Mouse (Mus musculus) C2C12 (cell line): ENCODE measurements around the gene Auts2.

Source experiments
- CEBPB ChIP-seq: IDR thresholded peaks from one replicate; pipeline ENCODE4 v1.6.1; 2011; ENCODE audit warnings: low read depth, mild to moderate bottlenecking, control low read depth, moderate library complexity
- CTCF ChIP-seq: IDR thresholded peaks from one replicate; pipeline ENCODE4 v1.5.1; 2011; ENCODE audit not compliant: control insufficient read depth, insufficient read depth, insufficient read length
- FOSL1 ChIP-seq: IDR thresholded peaks from one replicate; pipeline ENCODE4 v1.8.0; 2011; ENCODE audit warnings: mild to moderate bottlenecking, low read length; ENCODE audit not compliant: poor library complexity, insufficient read depth, severe bottlenecking
- MAX ChIP-seq: IDR thresholded peaks from one replicate; pipeline ENCODE4 v1.6.1; 2011; ENCODE audit warnings: mild to moderate bottlenecking, control low read depth
- MYOD1 ChIP-seq: IDR thresholded peaks from one replicate; pipeline ENCODE4 v1.6.1; 2011; ENCODE audit warnings: low read depth; ENCODE audit not compliant: control insufficient read depth, insufficient read length
- MYOG ChIP-seq: IDR thresholded peaks from one replicate; pipeline ENCODE4 v1.6.1; 2011; ENCODE audit not compliant: control insufficient read depth, insufficient read length; ENCODE audit errors: extremely low read depth
- USF1 ChIP-seq: IDR thresholded peaks from one replicate; pipeline ENCODE4 v1.6.1; 2011; ENCODE audit warnings: low read depth, mild to moderate bottlenecking, control low read depth, moderate library complexity

DNA sequence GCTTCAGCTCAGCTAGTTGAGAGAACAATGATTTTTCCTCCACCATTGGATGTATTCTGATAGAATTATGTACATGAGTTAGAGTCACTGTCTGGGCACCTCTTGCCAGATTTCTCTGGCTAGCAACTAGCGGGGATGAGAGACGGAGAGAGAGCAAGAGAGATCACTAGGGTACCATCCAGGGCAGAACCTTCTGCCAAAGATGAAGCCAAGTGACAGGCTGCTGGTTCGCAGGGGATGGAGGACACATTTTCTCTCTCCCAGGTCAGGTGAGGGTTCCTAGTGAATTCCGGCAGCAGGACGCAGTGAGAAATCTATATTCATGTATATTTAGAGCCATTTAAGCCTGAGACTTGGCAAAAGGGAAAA is 956.8 kb downstream of the Auts2 start:
- TF ChIP-seq CTCF, result no peak
- no peak for TF ChIP-seq USF1
- no peak for TF ChIP-seq MYOG
- no peak for TF ChIP-seq MAX
- TF ChIP-seq CEBPB, result no peak
- TF ChIP-seq MYOD1, result no peak
- no peak for TF ChIP-seq FOSL1
